Mouse (Mus musculus) olfactory bulb, adult 2 months (tissue): ENCODE data around the gene Ctsf.

Experiments
- CTCF ChIP-seq: fragments of 200-500 bp; IDR thresholded peaks from 2 replicates; pipeline ENCODE4 v1.5.1; 2012; ENCODE audit warnings: low read depth, mild to moderate bottlenecking, low read length, moderate library complexity; ENCODE audit not compliant: insufficient read depth
- POLR2A ChIP-seq: fragments of 200-500 bp; IDR thresholded peaks from 2 replicates; pipeline ENCODE4 v1.6.1; 2012; ENCODE audit warnings: mild to moderate bottlenecking, low read depth, low read length, moderate library complexity; ENCODE audit not compliant: insufficient read depth

DNA sequence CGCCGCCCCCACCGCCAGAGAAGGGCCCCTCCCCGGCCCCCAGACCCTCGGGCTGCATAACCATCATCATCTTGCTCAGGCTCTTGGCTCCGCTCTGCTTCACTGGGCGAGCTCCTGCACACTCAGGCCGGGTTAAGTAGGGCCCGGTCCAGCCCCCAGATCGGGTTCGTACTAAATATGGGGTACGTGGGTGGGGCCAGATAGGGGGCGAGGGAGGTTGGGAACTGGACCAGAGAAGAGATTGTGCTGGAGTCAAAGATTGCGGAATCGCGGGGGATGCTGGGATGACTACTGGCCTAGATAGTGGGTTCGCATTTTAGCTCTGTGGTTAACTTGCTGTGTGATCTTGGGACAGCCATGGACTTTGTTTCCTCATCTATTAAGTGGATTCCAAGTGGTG lies 22.9 kb downstream of the Ctsf start, which contains the start of gene Actn3:
- no peak for TF ChIP-seq CTCF
- no peak for TF ChIP-seq POLR2A
